ENCODE assay signal across 23 mouse cellular contexts in genomic region chr19:59191123-59191505, GRCm38 (mm10). TPM values are rescaled to one million over a fixed set of nuclear protein-coding genes. Genes with fewer than 3 reads are reported as not detected.
DNase-seq lines count a peak whose midpoint lies in the region; ATAC-seq and TF ChIP-seq lines count a peak whose summit lies in the region.
"Had no signal": no experiment of that assay in that cellular context is flagged by ENCODE, and none has a peak within 500 bp of the region (broad histone marks: within the 10 kb centered on the region; RNA-seq: fewer than 3 reads in every experiment).

No protein-coding gene starts in this region.

- H3K4me1 ChIP-seq in forebrain, embryonic 11.5 days (replicated peaks; ENCODE audit: control insufficient read depth, insufficient read depth, low read length) = peaks cover 6% of the 10 kb centered on the region; the same call in 1 of the 2 replicates
- peaks cover 38% of the 10 kb centered on the region for H3K4me1 ChIP-seq in forebrain, embryonic 10.5 days
- no peaks in the 10 kb centered on the region for H3K4me1 ChIP-seq in hindbrain, embryonic 11.5 days (replicated peaks; ENCODE audit: control insufficient read depth, insufficient read depth, low read length)
- H3K4me1 ChIP-seq in hindbrain, embryonic 10.5 days (replicated peaks) = peaks cover 10% of the 10 kb centered on the region; the same call in 1 of the 2 replicates
- peaks cover 13% of the 10 kb centered on the region; the same call in 1 of the 2 replicates for H3K4me1 ChIP-seq in embryonic facial prominence, embryonic 10.5 days
- H3K4me1 ChIP-seq in limb, embryonic 10.5 days = peaks cover 33% of the 10 kb centered on the region

- ATAC-seq in forebrain, embryonic 11.5 days (replicated peaks; ENCODE audit: low FRiP score) = no peak
- ATAC-seq in hindbrain, embryonic 11.5 days (ENCODE audit: low FRiP score) = no peak
- ATAC-seq: intestine, embryonic 16.5 days had no signal

- no peak for TF ChIP-seq POLR2A in brain, embryonic 14.5 days (IDR thresholded peaks at IDR 0.05; ENCODE audit: borderline replicate concordance, extremely low read depth, insufficient read depth, insufficient read length, poor library complexity, severe bottlenecking)

- H3K4me3 ChIP-seq in forebrain, embryonic 11.5 days (ENCODE audit: low read depth, low read length) = no peak overlapping the region
- no peak overlapping the region for H3K4me3 ChIP-seq in forebrain, embryonic 10.5 days
- H3K4me3 ChIP-seq in hindbrain, embryonic 11.5 days (ENCODE audit: low read depth, low read length) = no peak overlapping the region
- H3K4me3 ChIP-seq in hindbrain, embryonic 10.5 days = no peak overlapping the region
- H3K4me3 ChIP-seq in embryonic facial prominence, embryonic 10.5 days = 0 out of 2 replicates have a peak overlapping the region, but pooled peaks have one; percentile 14
- no peak overlapping the region for H3K4me3 ChIP-seq in limb, embryonic 10.5 days
- H3K4me3 ChIP-seq: embryonic facial prominence, embryonic 13.5 days; heart, adult 2 months; heart, embryonic 15.5 days; hindbrain, embryonic 15.5 days had no signal

- H3K27me3 ChIP-seq in forebrain, embryonic 11.5 days (ENCODE audit: control insufficient read depth, insufficient read depth, low read length) = peaks cover 70% of the 10 kb centered on the region
- H3K27me3 ChIP-seq in forebrain, embryonic 10.5 days (ENCODE audit: poor library complexity, severe bottlenecking) = peaks cover 100% of the 10 kb centered on the region
- H3K27me3 ChIP-seq in hindbrain, embryonic 11.5 days (ENCODE audit: control insufficient read depth, insufficient read depth, low read length) = peaks cover 82% of the 10 kb centered on the region
- peaks cover 100% of the 10 kb centered on the region for H3K27me3 ChIP-seq in hindbrain, embryonic 10.5 days (ENCODE audit: insufficient read depth, poor library complexity, severe bottlenecking)
- peaks cover 100% of the 10 kb centered on the region for H3K27me3 ChIP-seq in embryonic facial prominence, embryonic 10.5 days (replicated peaks; ENCODE audit: low read depth, poor library complexity, severe bottlenecking)
- H3K27me3 ChIP-seq in limb, embryonic 10.5 days (ENCODE audit: low read depth, poor library complexity, severe bottlenecking) = peaks cover 100% of the 10 kb centered on the region

- peak; percentile 2 for DNase-seq in forebrain, embryonic 11.5 days (ENCODE audit: low spot score)
- no peak for DNase-seq in forebrain, embryonic 10.5 days (ENCODE audit: extremely low spot score, low spot score)
- peak; percentile 31 for DNase-seq in hindbrain, embryonic 11.5 days (ENCODE audit: low spot score)
- DNase-seq in hindbrain, embryonic 10.5 days (ENCODE audit: low spot score) = no peak
- DNase-seq in brain, embryonic 14.5 days (ENCODE audit: low read depth) = peak; percentile 17
- DNase-seq in embryonic facial prominence, embryonic 10.5 days (ENCODE audit: low spot score) = no peak
- no peak for DNase-seq in limb, embryonic 10.5 days (ENCODE audit: low spot score)
- DNase-seq: adrenal gland, postnatal 10 days; cerebellum, adult 11-12 months; cerebellum, adult 9-10 months; cerebellum, postnatal 25 days; gastrocnemius, postnatal 10 days; heart, adult 2 months; heart, postnatal 14 days had no signal

- H3K9ac ChIP-seq in forebrain, embryonic 11.5 days (ENCODE audit: low read length) = no peak overlapping the region
- H3K9ac ChIP-seq in hindbrain, embryonic 11.5 days (ENCODE audit: low read depth, low read length) = no peak overlapping the region
- H3K9ac ChIP-seq: embryonic facial prominence, embryonic 13.5 days; heart, embryonic 15.5 days; hindbrain, embryonic 15.5 days had no signal

- no peak overlapping the region for H3K4me2 ChIP-seq in forebrain, embryonic 11.5 days (ENCODE audit: low read depth, low read length, severe bottlenecking)
- H3K4me2 ChIP-seq in hindbrain, embryonic 11.5 days (replicated peaks; ENCODE audit: low read depth, low read length) = no peak overlapping the region
- H3K4me2 ChIP-seq: embryonic facial prominence, embryonic 13.5 days; heart, embryonic 11.5 days; heart, embryonic 15.5 days; hindbrain, embryonic 15.5 days had no signal

- no peak for TF ChIP-seq CTCF in brain, embryonic 14.5 days (IDR thresholded peaks at IDR 0.05; ENCODE audit: borderline replicate concordance, extremely low read depth, insufficient read depth, insufficient read length)

- no peaks in the 10 kb centered on the region for H3K36me3 ChIP-seq in forebrain, embryonic 11.5 days (ENCODE audit: control insufficient read depth, insufficient read depth, low read length)
- H3K36me3 ChIP-seq in forebrain, embryonic 10.5 days (replicated peaks) = no peaks in the 10 kb centered on the region
- H3K36me3 ChIP-seq in hindbrain, embryonic 11.5 days (ENCODE audit: control insufficient read depth, insufficient read depth, low read length) = no peaks in the 10 kb centered on the region
- H3K36me3 ChIP-seq in hindbrain, embryonic 10.5 days = no peaks in the 10 kb centered on the region
- no peaks in the 10 kb centered on the region for H3K36me3 ChIP-seq in embryonic facial prominence, embryonic 10.5 days (replicated peaks)
- H3K36me3 ChIP-seq in limb, embryonic 10.5 days = no peaks in the 10 kb centered on the region
- H3K36me3 ChIP-seq: embryonic facial prominence, embryonic 13.5 days; heart, embryonic 15.5 days; hindbrain, embryonic 15.5 days had no signal

- H3K9me3 ChIP-seq in forebrain, embryonic 11.5 days (ENCODE audit: control insufficient read depth, low read length) = no peaks in the 10 kb centered on the region
- no peaks in the 10 kb centered on the region for H3K9me3 ChIP-seq in forebrain, embryonic 10.5 days
- H3K9me3 ChIP-seq in hindbrain, embryonic 11.5 days (ENCODE audit: control insufficient read depth, low read length) = no peaks in the 10 kb centered on the region
- H3K9me3 ChIP-seq in hindbrain, embryonic 10.5 days = no peaks in the 10 kb centered on the region
- no peaks in the 10 kb centered on the region for H3K9me3 ChIP-seq in embryonic facial prominence, embryonic 10.5 days
- H3K9me3 ChIP-seq in limb, embryonic 10.5 days (replicated peaks) = no peaks in the 10 kb centered on the region
- H3K9me3 ChIP-seq: embryonic facial prominence, embryonic 13.5 days; heart, embryonic 15.5 days; hindbrain, embryonic 15.5 days had no signal

- WGBS in forebrain, embryonic 11.5 days = 10% methylated on average over 4 of the region's 4 CpGs
- WGBS in forebrain, embryonic 10.5 days = 8% methylated on average over 4 of the region's 4 CpGs
- WGBS in hindbrain, embryonic 11.5 days = 4% methylated on average over 4 of the region's 4 CpGs
- WGBS in hindbrain, embryonic 10.5 days = 7% methylated on average over 4 of the region's 4 CpGs
- WGBS in embryonic facial prominence, embryonic 10.5 days = 4% methylated on average over 4 of the region's 4 CpGs
- 9% methylated on average over 4 of the region's 4 CpGs for WGBS in limb, embryonic 10.5 days

- H3K27ac ChIP-seq in forebrain, embryonic 11.5 days (ENCODE audit: low read depth, low read length) = no peak overlapping the region
- H3K27ac ChIP-seq in forebrain, embryonic 10.5 days = no peak overlapping the region
- no peak overlapping the region for H3K27ac ChIP-seq in hindbrain, embryonic 11.5 days (ENCODE audit: low read depth, low read length)
- H3K27ac ChIP-seq in hindbrain, embryonic 10.5 days = no peak overlapping the region
- H3K27ac ChIP-seq in embryonic facial prominence, embryonic 10.5 days (replicated peaks) = no peak overlapping the region
- H3K27ac ChIP-seq in limb, embryonic 10.5 days = no peak overlapping the region
- H3K27ac ChIP-seq: embryonic facial prominence, embryonic 13.5 days; heart, adult 2 months; heart, embryonic 15.5 days; hindbrain, embryonic 15.5 days had no signal

RNA-seq across cellular contexts. Expression of gene Vax1, which starts 21.3 kb away (rescaled TPM):
- polyA plus RNA-seq in forebrain, embryonic 11.5 days (2014; fragmentation: Nextera tagmentation; extraction: Ambion mirVana) = 5.8 and 6.0 TPM in 2 replicates
- 0.50 and 1.0 TPM in 2 replicates for polyA plus RNA-seq in forebrain, embryonic 10.5 days (2016; fragmentation: Nextera tagmentation; extraction: Ambion mirVana)
- polyA plus RNA-seq in hindbrain, embryonic 11.5 days (2014; fragmentation: Nextera tagmentation; extraction: Ambion mirVana) = 0.14 TPM in 1 of 2 replicates, not detected in the other
- 0.25 TPM in 1 of 2 replicates, not detected in the other for polyA plus RNA-seq in hindbrain, embryonic 10.5 days (2016; fragmentation: Nextera tagmentation; extraction: Ambion mirVana)
- polyA plus RNA-seq in brain, embryonic 14.5 days (2012; rRNA removed) = 10.5 and 22.5 TPM in 2 replicates
- polyA plus RNA-seq in embryonic facial prominence, embryonic 10.5 days (2016; fragmentation: Nextera tagmentation; extraction: Ambion mirVana) = 1.2 and 1.7 TPM in 2 replicates
- not detected in 2 replicates for polyA plus RNA-seq in limb, embryonic 10.5 days (2016; fragmentation: Nextera tagmentation; extraction: Ambion mirVana)
- polyA plus RNA-seq: C2C12; embryonic facial prominence, embryonic 13.5 days; gonadal fat pad, adult 2 months; heart, adult 2 months; heart, embryonic 11.5 days; heart, embryonic 15.5 days; intestine, embryonic 16.5 days had no signal

RNA-seq across cellular contexts. Expression of gene Kcnk18, which starts 27.9 kb away (rescaled TPM):
- not detected in 2 replicates for polyA plus RNA-seq in forebrain, embryonic 11.5 days (2014; fragmentation: Nextera tagmentation; extraction: Ambion mirVana)
- polyA plus RNA-seq in forebrain, embryonic 10.5 days (2016; fragmentation: Nextera tagmentation; extraction: Ambion mirVana) = not detected in 2 replicates
- polyA plus RNA-seq in hindbrain, embryonic 11.5 days (2014; fragmentation: Nextera tagmentation; extraction: Ambion mirVana) = not detected in 2 replicates
- not detected in 2 replicates for polyA plus RNA-seq in hindbrain, embryonic 10.5 days (2016; fragmentation: Nextera tagmentation; extraction: Ambion mirVana)
- not detected in 2 replicates for polyA plus RNA-seq in brain, embryonic 14.5 days (2012; rRNA removed)
- polyA plus RNA-seq in embryonic facial prominence, embryonic 10.5 days (2016; fragmentation: Nextera tagmentation; extraction: Ambion mirVana) = 0.04 TPM in 1 of 2 replicates, not detected in the other
- polyA plus RNA-seq in limb, embryonic 10.5 days (2016; fragmentation: Nextera tagmentation; extraction: Ambion mirVana) = not detected in 2 replicates
- polyA plus RNA-seq: C2C12; cortical plate, adult 2 months; embryonic facial prominence, embryonic 13.5 days; frontal cortex, adult 2 months; gonadal fat pad, adult 2 months; heart, adult 2 months; heart, embryonic 11.5 days; heart, embryonic 15.5 days; intestine, embryonic 16.5 days had no signal

Comparison
In these comparisons a context has a peak if more than half of its experiments do, and no peak if none do; other contexts are left out.
1. DNase-seq: peak in forebrain, embryonic 11.5 days (single experiment), hindbrain, embryonic 11.5 days (single experiment) and brain, embryonic 14.5 days (single experiment); none in forebrain, embryonic 10.5 days (single experiment), hindbrain, embryonic 10.5 days (single experiment), embryonic facial prominence, embryonic 10.5 days (single experiment) and limb, embryonic 10.5 days (single experiment).